Mouse (Mus musculus) layer of hippocampus, postnatal 36 days (tissue): ENCODE results near the gene Rasip1. TPM values are rescaled to one million over a fixed set of nuclear protein-coding genes. Genes with fewer than 3 reads are reported as not detected.

Experiments
- DNase-seq, 2 experiments: peaks; one replicate each; pipeline ENCODE4 v3.0.0; 2022
- total RNA-seq, 2 experiments: library from RNA; stranded (reverse); gene quantifications; 2 replicates each; pipeline ENCODE4 v1.2.3; 2021

The Rasip1 gene
- total RNA-seq, 2 experiments from 2014 or later: 6.1 to 6.6 TPM

- no peak for DNase-seq
Observed at GRCm38 (mm10) chr7:45625481-45625880, 1.8 kb upstream of the Rasip1 start.

GRCm38 (mm10) chr7:45626571-45627076 lies 664 bp upstream of the Rasip1 start:
- DNase-seq: no peak

GRCm38 (mm10) chr7:45628364-45629294 lies 1.3 kb downstream of the Rasip1 start:
- peak; percentile 75 to 80 for DNase-seq

- DNase-seq: no peak
Observed at GRCm38 (mm10) chr7:45630064-45630907, 3.0 kb downstream of the Rasip1 start.

GRCm38 (mm10) chr7:45632499-45632898 lies 5.2 kb downstream of the Rasip1 start:
- peak in 1 of 2 experiments; percentile 39 for DNase-seq

- no peak for DNase-seq
Observed at GRCm38 (mm10) chr7:45634946-45635681, 7.8 kb downstream of the Rasip1 start.

GRCm38 (mm10) chr7:45635711-45636688 lies 8.7 kb downstream of the Rasip1 start:
- no peak for DNase-seq

GRCm38 (mm10) chr7:45637710-45638109 lies 10.4 kb downstream of the Rasip1 start:
- DNase-seq: no peak

- DNase-seq: peak; percentile 92 to 95
Observed at GRCm38 (mm10) chr7:45638623-45639401, 11.5 kb downstream of the Rasip1 start.

GRCm38 (mm10) chr7:45639561-45640027 lies 12.3 kb downstream of the Rasip1 start, which contains the start of gene Mamstr:
Gene Mamstr (plus strand): TSS chr7:45639977.
- no peak for DNase-seq

- no peak for DNase-seq
Observed at GRCm38 (mm10) chr7:45640191-45640957, 13.1 kb downstream of the Rasip1 start.

GRCm38 (mm10) chr7:45641391-45642040 lies 14.2 kb downstream of the Rasip1 start:
- DNase-seq: no peak

- no peak for DNase-seq
Observed at GRCm38 (mm10) chr7:45642083-45642482, 14.8 kb downstream of the Rasip1 start.

- DNase-seq: no peak
Observed at GRCm38 (mm10) chr7:45642503-45643255, 15.4 kb downstream of the Rasip1 start.

- DNase-seq: peak; percentile 90 to 91
Observed at GRCm38 (mm10) chr7:45643441-45644178, 16.3 kb downstream of the Rasip1 start.

- peak; percentile 55 to 61 for DNase-seq
Observed at GRCm38 (mm10) chr7:45644183-45644582, 16.9 kb downstream of the Rasip1 start.
